Mouse (Mus musculus): ENCODE measurements around the gene Gprin3. TPM values are rescaled to one million over a fixed set of nuclear protein-coding genes. Genes with fewer than 3 reads are reported as not detected.

Gene Gprin3
- polyA plus RNA-seq, 1 experiment, result 0.32 TPM

DNA sequence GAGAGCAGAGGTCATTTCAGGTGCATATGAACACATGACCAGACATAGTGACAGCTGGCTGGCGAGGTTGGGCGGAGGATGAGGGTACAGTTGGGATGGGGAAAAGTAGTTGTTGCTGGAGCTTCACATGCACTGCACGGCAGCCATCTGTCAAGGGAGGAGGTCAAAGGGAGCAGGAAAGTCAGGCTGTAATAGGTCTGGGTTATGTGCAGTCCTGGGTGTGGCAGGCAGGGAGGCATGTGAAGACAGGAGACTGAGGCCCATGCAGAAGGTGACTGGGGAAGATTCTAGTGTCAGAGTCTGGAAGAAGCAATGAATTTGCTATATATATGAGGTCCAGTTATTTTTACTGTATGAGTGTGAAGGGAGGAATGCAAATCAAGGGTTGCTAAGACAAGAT, 35.9 kb downstream of the Gprin3 start:
- H3ac ChIP-seq (ENCODE audit: control insufficient read depth, insufficient read length, low read depth), result no peak overlapping the region
- H3K4me3 ChIP-seq (ENCODE audit: insufficient read depth, poor library complexity, severe bottlenecking), result no peak overlapping the region
- H3K36me3 ChIP-seq (ENCODE audit: control insufficient read depth, insufficient read depth), result no peaks in the 10 kb centered on the region
- H3K27me3 ChIP-seq (ENCODE audit: control insufficient read depth, insufficient read depth, insufficient read length), result no peaks in the 10 kb centered on the region
- no peaks in the 10 kb centered on the region for H3K79me3 ChIP-seq (ENCODE audit: low read depth)
- no peaks in the 10 kb centered on the region for H3K79me2 ChIP-seq (ENCODE audit: control insufficient read depth, insufficient read depth)
- TF ChIP-seq CEBPB (IDR thresholded peaks at IDR 0.05; ENCODE audit: low read depth) (no peak), MYOG (IDR thresholded peaks at IDR 0.05; ENCODE audit: control insufficient read depth, extremely low read depth, insufficient read length) (no peak), MAX (IDR thresholded peaks at IDR 0.05) (no peak)

DNA sequence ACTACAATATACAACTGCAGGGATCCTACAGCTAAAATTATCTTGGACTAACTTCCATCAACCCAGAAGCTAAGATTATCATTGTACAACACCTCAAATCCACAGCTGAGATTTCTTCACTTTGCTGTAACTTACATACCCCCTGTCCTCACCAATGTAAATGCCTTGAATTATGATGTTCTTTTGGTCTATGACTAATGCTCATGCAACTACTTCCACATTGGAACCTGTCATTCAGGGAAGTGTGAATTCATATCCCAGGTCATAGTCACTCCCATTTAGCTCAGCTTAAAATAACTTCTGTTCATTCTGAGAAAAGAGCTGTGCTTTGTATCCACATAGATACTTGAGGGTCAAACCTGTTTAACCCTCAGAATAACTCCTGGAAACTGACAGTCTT, 60.8 kb downstream of the Gprin3 start:
- H3K36me3 ChIP-seq (ENCODE audit: control insufficient read depth, insufficient read depth), result no peaks in the 10 kb centered on the region
- no peak overlapping the region for H3K4me3 ChIP-seq (ENCODE audit: insufficient read depth, poor library complexity, severe bottlenecking)
- H3ac ChIP-seq (ENCODE audit: control insufficient read depth, insufficient read length, low read depth), result no peak overlapping the region
- no peaks in the 10 kb centered on the region for H3K27me3 ChIP-seq (ENCODE audit: control insufficient read depth, insufficient read depth, insufficient read length)
- no peak for TF ChIP-seq CTCF (IDR thresholded peaks at IDR 0.05; ENCODE audit: control insufficient read depth, insufficient read depth, insufficient read length)
- TF ChIP-seq USF1 (IDR thresholded peaks at IDR 0.05; ENCODE audit: low read depth), result no peak
- TF ChIP-seq FOSL1 (IDR thresholded peaks at IDR 0.05; ENCODE audit: insufficient read depth, low read length, poor library complexity, severe bottlenecking), result no peak
- no peak for TF ChIP-seq CEBPB (IDR thresholded peaks at IDR 0.05; ENCODE audit: low read depth)
- no peak for TF ChIP-seq MYOG (IDR thresholded peaks at IDR 0.05; ENCODE audit: control insufficient read depth, extremely low read depth, insufficient read length)
- no peak for TF ChIP-seq MYOD1 (IDR thresholded peaks at IDR 0.05; ENCODE audit: control insufficient read depth, insufficient read length, low read depth)
- no peak for TF ChIP-seq MAX (IDR thresholded peaks at IDR 0.05)
- H3K79me3 ChIP-seq (ENCODE audit: low read depth), result no peaks in the 10 kb centered on the region
- H3K79me2 ChIP-seq (ENCODE audit: control insufficient read depth, insufficient read depth), result no peaks in the 10 kb centered on the region

DNA sequence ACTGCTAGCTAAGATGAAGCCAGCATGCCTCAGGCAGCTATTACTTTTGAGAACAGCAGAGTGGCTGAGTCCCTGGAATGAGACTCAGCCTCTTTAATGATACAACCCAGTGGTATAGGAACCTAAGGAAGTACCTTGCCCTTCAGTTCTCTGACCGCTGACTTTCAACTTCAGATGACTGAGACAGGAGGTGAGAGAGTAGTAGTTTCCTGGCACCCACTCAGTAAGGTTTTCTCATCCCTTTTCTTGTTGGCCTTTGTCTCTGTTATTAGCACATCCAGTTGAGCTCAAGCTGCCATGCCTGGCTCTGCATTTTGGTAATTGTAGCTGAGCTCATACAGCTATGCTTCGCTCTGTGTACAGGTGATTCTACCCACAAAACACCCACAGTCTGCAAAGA, 62.8 kb downstream of the Gprin3 start:
- Histone ChIP-seq H3ac (ENCODE audit: control insufficient read depth, insufficient read length, low read depth) (no peak overlapping the region), H3K27me3 (ENCODE audit: control insufficient read depth, insufficient read depth, insufficient read length) (no peaks in the 10 kb centered on the region), H3K79me3 (ENCODE audit: low read depth) (no peaks in the 10 kb centered on the region), H3K4me3 (ENCODE audit: insufficient read depth, poor library complexity, severe bottlenecking) (no peak overlapping the region), H3K79me2 (ENCODE audit: control insufficient read depth, insufficient read depth) (no peaks in the 10 kb centered on the region), H3K36me3 (ENCODE audit: control insufficient read depth, insufficient read depth) (no peaks in the 10 kb centered on the region)
- TF ChIP-seq FOSL1 (IDR thresholded peaks at IDR 0.05; ENCODE audit: insufficient read depth, low read length, poor library complexity, severe bottlenecking), result no peak
- no peak for TF ChIP-seq MAX (IDR thresholded peaks at IDR 0.05)
- TF ChIP-seq MYOD1 (IDR thresholded peaks at IDR 0.05; ENCODE audit: control insufficient read depth, insufficient read length, low read depth), result no peak
- no peak for TF ChIP-seq CTCF (IDR thresholded peaks at IDR 0.05; ENCODE audit: control insufficient read depth, insufficient read depth, insufficient read length)
- TF ChIP-seq MYOG (IDR thresholded peaks at IDR 0.05; ENCODE audit: control insufficient read depth, extremely low read depth, insufficient read length), result no peak
- TF ChIP-seq USF1 (IDR thresholded peaks at IDR 0.05; ENCODE audit: low read depth), result no peak
- no peak for TF ChIP-seq CEBPB (IDR thresholded peaks at IDR 0.05; ENCODE audit: low read depth)

DNA sequence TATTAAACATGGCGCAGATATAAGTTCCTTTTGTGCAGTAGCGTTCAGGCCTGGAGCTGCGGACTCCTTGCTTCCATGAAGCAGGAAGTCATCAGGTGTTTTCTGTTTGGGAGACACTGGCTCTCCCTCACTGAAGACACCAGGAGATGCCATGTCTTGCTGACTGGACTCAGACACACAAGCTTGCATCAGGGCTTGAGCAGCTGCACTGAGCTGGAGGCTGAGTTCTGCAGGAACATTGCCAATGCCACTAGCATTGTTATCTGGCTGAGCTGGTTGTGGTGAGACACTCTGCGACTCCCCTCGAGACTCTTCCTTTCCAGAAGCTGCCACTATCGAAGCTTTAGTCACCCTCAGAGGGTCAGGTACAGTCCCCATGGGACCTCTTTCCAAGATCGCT, 71.2 kb downstream of the Gprin3 start:
- Histone ChIP-seq H3K79me2 (ENCODE audit: control insufficient read depth, insufficient read depth) (no peaks in the 10 kb centered on the region), H3ac (ENCODE audit: control insufficient read depth, insufficient read length, low read depth) (no peak overlapping the region), H3K4me3 (ENCODE audit: insufficient read depth, poor library complexity, severe bottlenecking) (no peak overlapping the region)

DNA sequence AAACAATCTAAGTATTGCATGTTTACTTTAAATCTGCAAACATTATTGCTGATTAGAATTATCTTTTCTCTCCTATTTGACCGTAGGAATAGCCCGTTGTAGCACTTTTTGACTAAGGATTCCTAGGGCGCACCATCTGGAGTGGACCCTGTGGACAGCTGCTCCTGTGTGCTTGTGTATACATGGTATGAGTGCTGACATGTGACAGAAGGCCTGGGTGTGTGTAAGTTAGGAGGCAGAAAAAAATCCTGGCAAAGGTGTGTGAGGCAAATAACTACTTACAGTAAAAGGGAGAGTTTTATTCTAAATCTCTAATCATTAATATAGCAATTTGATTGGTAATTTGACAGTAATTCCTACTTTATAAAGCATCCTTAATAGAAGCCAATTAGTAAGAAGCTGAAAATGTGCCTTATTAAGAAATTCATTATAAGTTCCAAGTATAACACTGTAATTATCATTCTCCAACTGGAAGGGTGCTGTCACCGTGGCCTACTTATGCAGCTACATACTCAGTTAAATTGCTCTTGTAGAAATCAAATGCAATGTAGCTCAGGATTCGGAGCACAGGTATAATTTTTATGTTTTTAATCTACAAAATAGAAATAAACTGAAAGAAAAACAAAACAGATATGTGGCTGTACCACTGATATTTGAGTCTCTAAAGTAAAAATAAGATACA, 74.8 kb downstream of the Gprin3 start:
- Histone ChIP-seq H3K79me2 (ENCODE audit: control insufficient read depth, insufficient read depth) (no peaks in the 10 kb centered on the region), H3ac (ENCODE audit: control insufficient read depth, insufficient read length, low read depth) (no peak overlapping the region), H3K4me3 (ENCODE audit: insufficient read depth, poor library complexity, severe bottlenecking) (no peak overlapping the region), H3K79me3 (ENCODE audit: low read depth) (no peaks in the 10 kb centered on the region), H3K27me3 (ENCODE audit: control insufficient read depth, insufficient read depth, insufficient read length) (no peaks in the 10 kb centered on the region), H3K36me3 (ENCODE audit: control insufficient read depth, insufficient read depth) (no peaks in the 10 kb centered on the region)
- no peak for TF ChIP-seq MYOD1 (IDR thresholded peaks at IDR 0.05; ENCODE audit: control insufficient read depth, insufficient read length, low read depth)
- TF ChIP-seq MAX (IDR thresholded peaks at IDR 0.05), result no peak
- no peak for TF ChIP-seq CEBPB (IDR thresholded peaks at IDR 0.05; ENCODE audit: low read depth)
- TF ChIP-seq USF1 (IDR thresholded peaks at IDR 0.05; ENCODE audit: low read depth), result no peak
- no peak for TF ChIP-seq CTCF (IDR thresholded peaks at IDR 0.05; ENCODE audit: control insufficient read depth, insufficient read depth, insufficient read length)
- TF ChIP-seq MYOG (IDR thresholded peaks at IDR 0.05; ENCODE audit: control insufficient read depth, extremely low read depth, insufficient read length), result no peak
- TF ChIP-seq FOSL1 (IDR thresholded peaks at IDR 0.05; ENCODE audit: insufficient read depth, low read length, poor library complexity, severe bottlenecking), result no peak

More for the DNA sequence above, 71.2 kb downstream of the Gprin3 start:
- Histone ChIP-seq H3K36me3 (ENCODE audit: control insufficient read depth, insufficient read depth) (no peaks in the 10 kb centered on the region), H3K27me3 (ENCODE audit: control insufficient read depth, insufficient read depth, insufficient read length) (no peaks in the 10 kb centered on the region), H3K79me3 (ENCODE audit: low read depth) (no peaks in the 10 kb centered on the region)
- TF ChIP-seq FOSL1 (IDR thresholded peaks at IDR 0.05; ENCODE audit: insufficient read depth, low read length, poor library complexity, severe bottlenecking), result no peak
- peak; percentile 76 for TF ChIP-seq MYOD1 (IDR thresholded peaks at IDR 0.05; ENCODE audit: control insufficient read depth, insufficient read length, low read depth)

DNA sequence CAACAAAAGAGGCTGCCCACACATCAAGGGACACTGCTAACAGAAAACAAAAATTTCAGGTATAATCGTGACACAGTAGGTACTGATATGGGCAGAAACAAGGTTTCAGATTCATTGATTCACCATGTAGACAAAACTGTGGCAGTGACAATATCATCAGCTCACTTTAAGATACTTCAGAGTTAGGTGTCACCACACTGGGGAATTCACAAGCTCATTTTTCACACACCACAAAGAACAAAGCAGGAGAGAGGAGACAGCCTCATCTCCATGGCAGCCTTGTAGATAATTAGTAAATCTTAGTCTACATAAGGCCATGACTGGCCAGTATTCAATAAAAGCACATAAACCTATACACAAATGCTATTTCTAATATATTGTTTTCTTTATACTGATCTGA, 77.4 kb downstream of the Gprin3 start:
- Histone ChIP-seq H3K79me2 (ENCODE audit: control insufficient read depth, insufficient read depth) (no peaks in the 10 kb centered on the region), H3ac (ENCODE audit: control insufficient read depth, insufficient read length, low read depth) (no peak overlapping the region), H3K79me3 (ENCODE audit: low read depth) (no peaks in the 10 kb centered on the region), H3K36me3 (ENCODE audit: control insufficient read depth, insufficient read depth) (no peaks in the 10 kb centered on the region), H3K27me3 (ENCODE audit: control insufficient read depth, insufficient read depth, insufficient read length) (no peaks in the 10 kb centered on the region), H3K4me3 (ENCODE audit: insufficient read depth, poor library complexity, severe bottlenecking) (no peak overlapping the region)
- TF ChIP-seq MAX (IDR thresholded peaks at IDR 0.05) (no peak), USF1 (IDR thresholded peaks at IDR 0.05; ENCODE audit: low read depth) (no peak), FOSL1 (IDR thresholded peaks at IDR 0.05; ENCODE audit: insufficient read depth, low read length, poor library complexity, severe bottlenecking) (no peak), MYOG (IDR thresholded peaks at IDR 0.05; ENCODE audit: control insufficient read depth, extremely low read depth, insufficient read length) (no peak), MYOD1 (IDR thresholded peaks at IDR 0.05; ENCODE audit: control insufficient read depth, insufficient read length, low read depth) (no peak), CTCF (IDR thresholded peaks at IDR 0.05; ENCODE audit: control insufficient read depth, insufficient read depth, insufficient read length) (no peak), CEBPB (IDR thresholded peaks at IDR 0.05; ENCODE audit: low read depth) (no peak)

All from C2C12 (cell line).